Mouse (Mus musculus) stomach, postnatal 0 days (tissue): ENCODE data around the gene Lrrc17.

Experiments
- CTCF ChIP-seq: IDR thresholded peaks from 2 replicates; pipeline ENCODE4 v1.5.1; 2016; ENCODE audit warnings: antibody characterized with exemption, low read depth, mild to moderate bottlenecking, moderate library complexity
- EP300 ChIP-seq: optimal IDR thresholded peaks from 2 replicates; pipeline ENCODE3; 2016; ENCODE audit warnings: antibody characterized with exemption

- TF ChIP-seq EP300 (no peak), CTCF (no peak)
These were observed 11.2 kb upstream of the Lrrc17 start for GRCm38 (mm10) chr5:21532126-21532525.
